8 mouse cellular contexts compared by ENCODE assay signal in genomic region chr8:105496439-105497180, GRCm38 (mm10). TPM values are rescaled to one million over a fixed set of nuclear protein-coding genes. Genes with fewer than 3 reads are reported as not detected.
DNase-seq lines count a peak whose midpoint lies in the region; ATAC-seq and TF ChIP-seq lines count a peak whose summit lies in the region.

Zdhhc1 (minus strand) TSS chr8:105496902.

- peak; percentile 65; the same call in 1 of the 2 replicates for TF ChIP-seq CTCF in thymus, adult 2 months (IDR thresholded peaks at IDR 0.05; ENCODE audit: borderline replicate concordance, control insufficient read depth, extremely low read depth, insufficient read depth, low read length, poor library complexity)

- peak within 1 kb of the TSS; percentile 89 for H3K9ac ChIP-seq in ES-E14 (ENCODE audit: insufficient read depth, low read depth, low read length, poor library complexity, severe bottlenecking)
- H3K9ac ChIP-seq in lung, embryonic 16.5 days (ENCODE audit: low read length), result peak within 1 kb of the TSS; percentile 93

- no peaks in the 10 kb centered on the region for H3K27me3 ChIP-seq in lung, embryonic 16.5 days (ENCODE audit: control insufficient read depth, insufficient read depth, low read depth, low read length)
- H3K27me3 ChIP-seq in thymus, adult 2 months (ENCODE audit: control insufficient read depth, insufficient read depth, low read length), result no peaks in the 10 kb centered on the region

- TF ChIP-seq POLR2A in thymus, adult 2 months (IDR thresholded peaks at IDR 0.05; ENCODE audit: control insufficient read depth, extremely low read depth, insufficient read depth, low read length, poor library complexity), result no peak; the same call in 1 of the 2 replicates

- H3K4me2 ChIP-seq in lung, embryonic 16.5 days (ENCODE audit: low read depth, low read length), result peak within 1 kb of the TSS; percentile 87

- H3K4me3 ChIP-seq in ES-E14 (ENCODE audit: insufficient read depth in 1 of 2, low read depth in 1 of 2, low read length in 2 of 2, poor library complexity in 1 of 2, severe bottlenecking in 1 of 2), result peak within 1 kb of the TSS; percentile 75 to 96
- H3K4me3 ChIP-seq in lung, embryonic 16.5 days (ENCODE audit: low read length), result peak within 1 kb of the TSS; percentile 87
- H3K4me3 ChIP-seq in thymus, adult 2 months (ENCODE audit: control insufficient read depth, insufficient read depth, low read length), result peak within 1 kb of the TSS; percentile 48

- in situ Hi-C loops in ES-E14 (cut with MboI; ENCODE audit: low sequenced_read_pairs in 2 of 2, unreplicated experiment in 2 of 2), result no loop called here

- peak; percentile 86 for ATAC-seq in frontal cortex, adult (ENCODE audit: low TSS enrichment)
- ATAC-seq in hematopoietic stem cell, adult 5-6 weeks (replicated peaks in 1 of 2; ENCODE audit: insufficient read depth in 1 of 2, low FRiP score in 2 of 2, low TSS enrichment in 1 of 2, low read depth in 1 of 2, poor library complexity in 2 of 2, severe bottlenecking in 2 of 2), result peak; percentile 85 to 89
- peak; percentile 85 for ATAC-seq in lung, embryonic 16.5 days (ENCODE audit: low read depth)

- no peak within 1 kb of the TSS for H3K27ac ChIP-seq in ES-E14 (ENCODE audit: insufficient read depth, low read depth, low read length, poor library complexity, severe bottlenecking)
- H3K27ac ChIP-seq in lung, embryonic 16.5 days (ENCODE audit: low read length), result peak within 1 kb of the TSS; percentile 91
- no peak within 1 kb of the TSS for H3K27ac ChIP-seq in thymus, adult 2 months (ENCODE audit: control insufficient read depth, insufficient read depth, low read length)

- peaks cover 0 to 5% of the 10 kb centered on the region in 2 experiments; a peak in 2 of 4 replicates for H3K4me1 ChIP-seq in ES-E14 (ENCODE audit: control insufficient read depth in 2 of 2, insufficient read depth in 2 of 2, low read length in 2 of 2, poor library complexity in 1 of 2)
- H3K4me1 ChIP-seq in lung, embryonic 16.5 days (replicated peaks; ENCODE audit: control insufficient read depth, insufficient read depth, low read length), result peaks cover 21% of the 10 kb centered on the region
- H3K4me1 ChIP-seq in thymus, adult 2 months (replicated peaks; ENCODE audit: control insufficient read depth, insufficient read depth, low read length), result peaks cover 10% of the 10 kb centered on the region

- DNase-seq in ES-E14 (ENCODE audit: low read depth, low spot score), result no peak
- peak; percentile 90 for DNase-seq in cerebellum, adult 8-10 months
- peak; percentile 38 for DNase-seq in layer of hippocampus, adult 9-10 months (ENCODE audit: low spot score)
- peak; percentile 77 for DNase-seq in ovary, adult 18-20 months (ENCODE audit: low spot score)
- DNase-seq in thymus, adult 2 months, result peak; percentile 87

- H3K9me3 ChIP-seq in ES-E14 (ENCODE audit: control insufficient read depth, insufficient read depth, low read depth, low read length), result no peaks in the 10 kb centered on the region
- no peaks in the 10 kb centered on the region for H3K9me3 ChIP-seq in lung, embryonic 16.5 days (ENCODE audit: control insufficient read depth, low read length)

- no peaks in the 10 kb centered on the region for H3K36me3 ChIP-seq in ES-E14 (ENCODE audit: control insufficient read depth, insufficient read depth, low read length, poor library complexity, severe bottlenecking)
- H3K36me3 ChIP-seq in lung, embryonic 16.5 days (ENCODE audit: control insufficient read depth, insufficient read depth, low read length), result no peaks in the 10 kb centered on the region
- H3K36me3 ChIP-seq in thymus, adult 2 months (ENCODE audit: control insufficient read depth, insufficient read depth, low read length), result no peaks in the 10 kb centered on the region

- under 1% methylated on average over 68 of the region's 68 CpGs for WGBS in lung, embryonic 16.5 days
- WGBS in thymus, adult 2 months, result 2% methylated on average over 68 of the region's 68 CpGs

TF ChIP-seq in ES-E14, 5 proteins besides CTCF, POLR2A, EP300 and RAD21:
- TF ChIP-seq ZC3H11A (IDR thresholded peaks at IDR 0.05; ENCODE audit: borderline replicate concordance, low read depth, low read length) (no peak), MAFK (IDR thresholded peaks at IDR 0.05; ENCODE audit: insufficient read depth, low read depth, low read length) (no peak), HCFC1 (IDR thresholded peaks at IDR 0.05; ENCODE audit: borderline replicate concordance, insufficient read depth, low read length) (peak; percentile 63; the same call in 1 of the 2 replicates)

RNA-seq across cellular contexts. Expression of gene Zdhhc1, which starts in this region (rescaled TPM):
- total RNA-seq in ES-E14 (2012; rRNA removed), result 3.2 and 7.6 TPM in 2 replicates
- total RNA-seq in hematopoietic stem cell, adult 5-6 weeks (2017), result 7.3 and 11.2 TPM in 2 replicates
- 48.3 and 48.4 TPM in 2 replicates for polyA plus RNA-seq in lung, embryonic 16.5 days (2015; fragmentation: Nextera tagmentation; extraction: Ambion mirVana)
- polyA plus RNA-seq in thymus, adult 2 months (2012; rRNA removed), result 22.3 and 23.5 TPM in 2 replicates
